Mouse (Mus musculus) ES-E14 (cell line): ENCODE results near the gene Krt42. TPM values are rescaled to one million over a fixed set of nuclear protein-coding genes. Genes with fewer than 3 reads are reported as not detected.

ENCODE experiments used
- DNase-seq: peaks from one replicate; pipeline ENCODE4 v3.0.0-alpha.2; 2013; ENCODE audit warnings: low read depth, low spot score
- H3K27ac ChIP-seq: 2 replicates; pipeline ENCODE4 v1.5.1; 2012; ENCODE audit warnings: low read depth, mild to moderate bottlenecking, low read length, moderate library complexity, mixed read lengths; ENCODE audit not compliant: poor library complexity, insufficient read depth, severe bottlenecking
- H3K36me3 ChIP-seq: 2 replicates; pipeline ENCODE4 v1.6.1; 2012; ENCODE audit warnings: mild to moderate bottlenecking, low read length, moderate library complexity, mixed read lengths; ENCODE audit not compliant: control insufficient read depth, poor library complexity, insufficient read depth, severe bottlenecking
- H3K4me1 ChIP-seq, 2 experiments: fragments of 150-350 bp in 1 of 2; sonication (generic) in 1 of 2; 2 replicates each; pipeline ENCODE4 v1.6.1; 2012; ENCODE audit warnings: low read length in 2 of 2, mild to moderate bottlenecking in 1 of 2, mixed read lengths in 1 of 2; ENCODE audit not compliant: control insufficient read depth in 2 of 2, insufficient read depth in 2 of 2, poor library complexity in 1 of 2
- H3K4me3 ChIP-seq, 2 experiments: fragments of 150-350 bp in 1 of 2; sonication (generic) in 1 of 2; 2 replicates each; pipeline ENCODE4 v1.5.1; 2012; ENCODE audit warnings: low read length in 2 of 2, low read depth in 1 of 2, mild to moderate bottlenecking in 1 of 2, mixed read lengths in 1 of 2; ENCODE audit not compliant: insufficient read depth in 1 of 2, poor library complexity in 1 of 2, severe bottlenecking in 1 of 2
- H3K9ac ChIP-seq: 2 replicates; pipeline ENCODE4 v1.6.1; 2012; ENCODE audit warnings: low read depth, mild to moderate bottlenecking, low read length, mixed read lengths; ENCODE audit not compliant: poor library complexity, insufficient read depth, severe bottlenecking
- H3K9me3 ChIP-seq: fragments of 150-350 bp; sonication (generic); 2 replicates; pipeline ENCODE4 v1.6.1; 2012; ENCODE audit warnings: low read depth, mild to moderate bottlenecking, low read length; ENCODE audit not compliant: control insufficient read depth, insufficient read depth
- CHD2 ChIP-seq: IDR thresholded peaks from 2 replicates; pipeline ENCODE4 v1.6.1; 2014; ENCODE audit warnings: mild to moderate bottlenecking, low read depth, low read length, inconsistent platforms
- HCFC1 ChIP-seq: IDR thresholded peaks from 2 replicates; pipeline ENCODE4 v1.6.1; 2012; ENCODE audit warnings: low read length, inconsistent platforms, borderline replicate concordance; ENCODE audit not compliant: insufficient read depth
- MAFK ChIP-seq: IDR thresholded peaks from 2 replicates; pipeline ENCODE4 v1.6.1; 2014; ENCODE audit warnings: mild to moderate bottlenecking, low read depth, low read length, inconsistent platforms; ENCODE audit not compliant: insufficient read depth
- ZC3H11A ChIP-seq: IDR thresholded peaks from 2 replicates; pipeline ENCODE4 v1.6.1; 2012; ENCODE audit warnings: low read depth, mild to moderate bottlenecking, inconsistent platforms, low read length, borderline replicate concordance
- ZNF384 ChIP-seq: IDR thresholded peaks from 2 replicates; pipeline ENCODE4 v1.6.1; 2012; ENCODE audit warnings: low read depth, low read length, inconsistent platforms
- in situ Hi-C, 2 experiments: fragments of 600-800 bp; cut with MboI; formaldehyde crosslinking; loops; one replicate each; pipeline ENCODE4 v1.15.1; 2025; ENCODE audit warnings: low sequenced_read_pairs in 2 of 2, inconsistent platforms in 1 of 2; ENCODE audit not compliant: unreplicated experiment in 2 of 2
- total RNA-seq: library from RNA; depleted of rRNA; stranded (reverse); fragments of 300-350 nt; gene quantifications from 2 replicates; pipeline ENCODE4 v1.2.3, GENCODE M21; 2012

Gene Krt42
- total RNA-seq, 1 experiment, result 21.7 TPM

DNA sequence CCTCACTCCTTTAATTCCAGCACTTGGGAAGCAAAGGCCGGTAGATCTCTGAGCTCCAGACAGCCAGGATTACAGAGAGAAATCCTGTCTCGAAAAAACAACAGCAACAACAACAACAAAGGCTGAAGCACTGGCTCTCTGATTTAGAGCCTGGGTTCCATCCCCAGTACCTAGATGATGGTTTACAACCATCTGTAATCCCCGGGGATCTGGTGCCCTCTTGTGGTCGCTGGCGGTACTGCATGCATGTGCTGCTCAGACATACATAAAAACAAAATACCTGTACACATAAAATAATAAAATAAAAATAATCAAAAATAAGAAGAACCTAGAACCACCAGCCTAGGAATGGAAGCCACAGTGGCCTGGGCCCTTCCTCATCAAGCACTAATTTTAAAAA is 30.6 kb upstream of the Krt42 start:
- Histone ChIP-seq H3K36me3 (no peaks in the 10 kb centered on the region), H3K27ac (no peak overlapping the region), H3K4me3 (no peak overlapping the region), H3K4me1 (peaks cover 0 to 1% of the 10 kb centered on the region in 2 experiments; a peak in 2 of 4 replicates), H3K9me3 (no peaks in the 10 kb centered on the region), H3K9ac (no peak overlapping the region)
- DNase-seq, result no peak
- TF ChIP-seq MAFK (no peak), ZC3H11A (peak; percentile 56; the same call in 1 of the 2 replicates)
- in situ Hi-C loops, result no loop called here

DNA sequence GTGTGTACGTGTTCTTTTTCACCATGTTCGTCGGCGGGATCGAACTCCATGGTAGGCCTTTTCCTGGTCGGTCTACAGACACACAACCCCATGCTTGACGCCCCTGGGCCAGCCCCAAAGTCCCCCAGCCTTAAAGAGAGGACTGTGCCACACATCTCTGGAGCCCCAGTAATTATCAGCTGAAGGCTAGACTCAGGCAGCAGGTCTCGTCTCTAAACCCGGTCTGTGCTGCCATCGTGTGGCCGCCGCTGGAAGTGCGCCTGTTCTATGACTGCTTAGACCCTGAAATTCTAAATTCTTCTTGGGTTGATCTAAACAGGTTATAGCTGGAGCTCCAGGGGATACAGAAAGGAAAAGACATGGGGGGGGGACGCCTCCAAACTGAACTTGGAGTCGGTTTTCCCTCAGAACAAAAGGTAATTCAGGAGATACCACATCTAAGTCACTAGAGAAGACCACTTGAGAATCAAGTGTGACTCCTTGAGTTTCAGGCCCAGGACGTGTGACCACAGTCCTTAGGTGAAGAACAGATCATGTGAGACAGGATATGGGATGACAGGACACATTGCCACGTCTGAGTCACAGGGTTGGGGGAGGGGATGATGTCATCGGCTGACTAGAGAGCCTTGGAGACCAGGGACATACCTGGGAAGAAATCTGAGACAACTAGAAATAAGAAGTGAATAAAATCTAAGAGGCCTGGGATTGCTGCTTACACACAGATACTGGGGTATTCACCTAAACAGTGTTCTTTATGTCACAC is 28.8 kb upstream of the Krt42 start:
- H3K27ac ChIP-seq, result no peak overlapping the region
- H3K9me3 ChIP-seq, result no peaks in the 10 kb centered on the region
- TF ChIP-seq ZC3H11A (peak; percentile 83), CHD2 (no peak)
- peaks cover 0 to 3% of the 10 kb centered on the region in 2 experiments; a peak in 1 of 4 replicates for H3K4me1 ChIP-seq
- in situ Hi-C loops, result loop anchor here (5.0 to 25.0 kb wide), 6 partner anchors 94 to 911 kb away; partner anchors contain the start of genes Krt10 (in 1 of the 2) and Krt14 (in 1 of the 2)
- no peak overlapping the region for H3K9ac ChIP-seq
- H3K36me3 ChIP-seq, result no peaks in the 10 kb centered on the region
- H3K4me3 ChIP-seq, result peak overlapping the region; percentile 15 to 56; a peak in 3 of 4 replicates
- DNase-seq, result no peak

DNA sequence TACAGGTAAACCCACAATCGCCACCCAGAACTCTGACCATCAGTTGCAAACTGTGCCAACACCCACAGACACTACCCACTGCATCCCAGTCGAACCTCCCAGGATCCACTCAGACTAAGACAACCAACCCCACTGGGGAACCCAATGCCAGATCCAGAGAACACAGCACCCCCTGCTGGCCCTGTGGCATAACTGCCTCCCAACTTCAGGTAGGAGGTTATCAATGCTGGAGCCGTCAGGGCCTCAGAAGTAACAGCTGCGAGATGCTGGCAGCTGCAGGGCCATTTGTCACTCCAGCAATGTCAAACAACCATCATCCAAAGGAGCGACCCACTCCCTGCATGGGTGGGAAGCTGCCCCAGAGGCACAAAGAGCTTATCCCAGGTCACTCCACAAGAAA is 28.1 kb upstream of the Krt42 start:
- H3K4me3 ChIP-seq, result peak overlapping the region; percentile 15 to 56; a peak in 2 of 4 replicates
- TF ChIP-seq MAFK (no peak), HCFC1 (no peak), CHD2 (no peak), ZC3H11A (no peak), ZNF384 (no peak)
- no peak overlapping the region for H3K27ac ChIP-seq
- H3K9me3 ChIP-seq, result no peaks in the 10 kb centered on the region
- no peaks in the 10 kb centered on the region for H3K36me3 ChIP-seq
- H3K4me1 ChIP-seq, result peaks cover 0 to 3% of the 10 kb centered on the region in 2 experiments; a peak in 2 of 4 replicates
- DNase-seq, result no peak
- no peak overlapping the region for H3K9ac ChIP-seq
- in situ Hi-C loops, result loop anchor here (5.0 to 25.0 kb wide), 6 partner anchors 93 to 910 kb away; partner anchors contain the start of genes Krt10 (in 1 of the 2) and Krt14 (in 1 of the 2)

DNA sequence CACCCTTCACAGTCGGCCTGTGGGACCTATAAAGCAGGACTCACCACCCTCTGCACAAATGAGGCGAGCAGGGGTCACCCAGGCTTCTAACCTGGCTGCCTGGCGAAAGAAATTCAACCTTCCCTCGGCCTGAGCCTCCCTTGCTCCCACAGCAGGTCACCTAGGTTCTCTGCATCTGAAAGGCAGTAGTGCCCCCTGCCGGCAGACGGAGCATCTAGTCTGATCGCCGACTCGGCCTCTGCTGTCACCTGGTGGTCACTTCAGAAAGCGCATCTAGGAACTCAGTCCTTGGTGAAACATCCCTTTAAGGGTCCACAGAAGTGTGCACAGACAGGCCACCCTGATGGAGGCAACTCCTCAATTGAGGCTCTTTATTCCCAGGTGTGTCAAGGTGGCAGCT is 25.6 kb upstream of the Krt42 start:
- no peak for TF ChIP-seq CHD2
- TF ChIP-seq ZC3H11A, result peak; percentile 97
- no peak for TF ChIP-seq HCFC1

More for the DNA sequence above, 25.6 kb upstream of the Krt42 start:
- Histone ChIP-seq H3K9ac (no peak overlapping the region), H3K4me1 (peaks cover 0 to 6% of the 10 kb centered on the region in 2 experiments; a peak in 2 of 4 replicates), H3K9me3 (no peaks in the 10 kb centered on the region), H3K4me3 (no peak overlapping the region), H3K36me3 (no peaks in the 10 kb centered on the region), H3K27ac (no peak overlapping the region)
- peak; percentile 83 for DNase-seq
- in situ Hi-C loops, result loop anchor here (5.0 to 25.0 kb wide), 6 partner anchors 91 to 908 kb away; partner anchors contain the start of genes Krt10 (in 1 of the 2) and Krt14 (in 1 of the 2)
